8 mouse cellular contexts compared by ENCODE assay signal in genomic region chr17:65768486-65768885, GRCm38 (mm10). TPM values are rescaled to one million over a fixed set of nuclear protein-coding genes. Genes with fewer than 3 reads are reported as not detected.
DNase-seq lines count a peak whose midpoint lies in the region; ATAC-seq and TF ChIP-seq lines count a peak whose summit lies in the region.

No protein-coding gene starts in this region.

- 0 out of 2 replicates have a peak, but pooled peaks have one; percentile 10 for TF ChIP-seq EP300 in liver, postnatal 0 days (IDR thresholded peaks at IDR 0.05; ENCODE audit: low read depth)

- no peaks in the 10 kb centered on the region for H3K9me3 ChIP-seq in liver, postnatal 0 days (ENCODE audit: low read length)
- H3K9me3 ChIP-seq in neural tube, embryonic 15.5 days (replicated peaks), result no peaks in the 10 kb centered on the region

- peak; percentile 28 for DNase-seq in cerebellum, adult 9-11 months
- DNase-seq in cerebellum, postnatal 4 days (ENCODE audit: low spot score in 2 of 2), result no peak
- no peak for DNase-seq in liver, postnatal 0 days
- no peak for DNase-seq in liver
- DNase-seq in left cerebral cortex, adult 9 months (ENCODE audit: low spot score in 2 of 2), result peak; percentile 59 to 68
- DNase-seq in ovary, postnatal 14 days (ENCODE audit: low spot score), result no peak
- DNase-seq in spleen, postnatal 36 days (ENCODE audit: low spot score in 2 of 2), result no peak

- no peak overlapping the region for H3K4me3 ChIP-seq in liver, postnatal 0 days (ENCODE audit: low read depth, low read length)
- no peak overlapping the region for H3K4me3 ChIP-seq in neural tube, embryonic 15.5 days (replicated peaks)

- H3K27me3 ChIP-seq in liver, postnatal 0 days (ENCODE audit: insufficient read depth, low read length), result peaks cover 18% of the 10 kb centered on the region
- no peaks in the 10 kb centered on the region for H3K27me3 ChIP-seq in neural tube, embryonic 15.5 days (replicated peaks)

- H3K27ac ChIP-seq in liver, postnatal 0 days (ENCODE audit: low read depth), result no peak overlapping the region
- peak overlapping the region; percentile 1 for H3K27ac ChIP-seq in neural tube, embryonic 15.5 days (replicated peaks)

- 68% methylated on average over 5 of the region's 5 CpGs for WGBS in liver, postnatal 0 days (ENCODE audit: insufficient replicate concordance)
- 36% methylated on average over 5 of the region's 5 CpGs for WGBS in neural tube, embryonic 15.5 days

- ATAC-seq in liver, postnatal 0 days, result peak; percentile 53
- ATAC-seq in neural tube, embryonic 15.5 days (ENCODE audit: low FRiP score), result peak; percentile 16; the same call in 1 of the 2 replicates

- peaks cover 30% of the 10 kb centered on the region for H3K4me1 ChIP-seq in liver, postnatal 0 days (ENCODE audit: insufficient read depth)
- peaks cover 49% of the 10 kb centered on the region for H3K4me1 ChIP-seq in neural tube, embryonic 15.5 days

- TF ChIP-seq CTCF in liver, postnatal 0 days (IDR thresholded peaks at IDR 0.05; ENCODE audit: low read depth), result no peak

- no peak overlapping the region for H3K9ac ChIP-seq in liver, postnatal 0 days (replicated peaks)
- no peak overlapping the region for H3K9ac ChIP-seq in neural tube, embryonic 15.5 days (replicated peaks)

- no peak overlapping the region for H3K4me2 ChIP-seq in liver, postnatal 0 days (ENCODE audit: low read depth, low read length)
- H3K4me2 ChIP-seq in neural tube, embryonic 15.5 days, result peak overlapping the region; percentile 24

- H3K36me3 ChIP-seq in liver, postnatal 0 days (replicated peaks; ENCODE audit: insufficient read depth, low read length), result no peaks in the 10 kb centered on the region
- no peaks in the 10 kb centered on the region for H3K36me3 ChIP-seq in neural tube, embryonic 15.5 days

RNA-seq across cellular contexts. Expression of gene Rab31, which starts 4.1 kb away (rescaled TPM):
- 6.5 and 7.2 TPM in 2 replicates for polyA plus RNA-seq in liver, postnatal 0 days (2015; fragmentation: Nextera tagmentation; extraction: Ambion mirVana)
- polyA plus RNA-seq in neural tube, embryonic 15.5 days (2015; fragmentation: Nextera tagmentation; extraction: Ambion mirVana), result 53.2 and 56.8 TPM in 2 replicates

RNA-seq across cellular contexts. Expression of gene Ppp4r1, which starts 13.9 kb away (rescaled TPM):
- 8.0 TPM in 2 replicates for polyA plus RNA-seq in liver, postnatal 0 days (2015; fragmentation: Nextera tagmentation; extraction: Ambion mirVana)
- 36.3 and 40.1 TPM in 2 replicates for polyA plus RNA-seq in neural tube, embryonic 15.5 days (2015; fragmentation: Nextera tagmentation; extraction: Ambion mirVana)

Comparison
In these comparisons a context has a peak if more than half of its experiments do, and no peak if none do; other contexts are left out.
1. DNase-seq: peak in cerebellum, adult 9-11 months (single experiment) and left cerebral cortex, adult 9 months (2 of 2); none in cerebellum, postnatal 4 days (0 of 2), liver, postnatal 0 days (single experiment), liver (single experiment), ovary, postnatal 14 days (single experiment) and spleen, postnatal 36 days (0 of 2).